Mouse (Mus musculus): ENCODE measurements at regions not wholly inside any gene's neighbourhood (a gene's known extent, or its start where the extent isn't known, plus 50 kb on each side); places are given as distances from the start of the nearest gene placed in this dataset.

GRCm38 (mm10) chr4:89621260-89621659, 58.0 kb upstream of the Dmrta1 start:
- WGBS (ENCODE audit: insufficient replicate concordance), result 50% methylated on average over 7 of the region's 7 CpGs
- no peaks in the 10 kb centered on the region for H3K36me3 ChIP-seq (ENCODE audit: control insufficient read depth, insufficient read depth, low read length)
- H3K27ac ChIP-seq (ENCODE audit: low read depth, low read length), result no peak overlapping the region
- no peaks in the 10 kb centered on the region for H3K9me3 ChIP-seq (replicated peaks; ENCODE audit: control insufficient read depth, low read length)
- no peaks in the 10 kb centered on the region for H3K4me1 ChIP-seq (ENCODE audit: control insufficient read depth, insufficient read depth, low read length)
- no peak for ATAC-seq (replicated peaks; ENCODE audit: insufficient number of reproducible peaks, low FRiP score, low TSS enrichment)
- H3K9ac ChIP-seq (ENCODE audit: low read depth, low read length), result no peak overlapping the region
- no peak overlapping the region for H3K4me2 ChIP-seq
- H3K27me3 ChIP-seq (ENCODE audit: control insufficient read depth, insufficient read depth, low read length), result no peaks in the 10 kb centered on the region
- H3K4me3 ChIP-seq (ENCODE audit: low read depth, low read length), result no peak overlapping the region

GRCm38 (mm10) chr4:89604721-89605120, 74.5 kb upstream of the Dmrta1 start:
- ATAC-seq (replicated peaks; ENCODE audit: insufficient number of reproducible peaks, low FRiP score, low TSS enrichment), result no peak
- no peak overlapping the region for H3K4me3 ChIP-seq (ENCODE audit: low read depth, low read length)

GRCm38 (mm10) chr4:89575529-89575928, 103.7 kb upstream of the Dmrta1 start:
- ATAC-seq (replicated peaks; ENCODE audit: insufficient number of reproducible peaks, low FRiP score, low TSS enrichment), result no peak
- WGBS (ENCODE audit: insufficient replicate concordance), result 18% methylated on average over 10 of the region's 10 CpGs

More at GRCm38 (mm10) chr4:89604721-89605120, 74.5 kb upstream of the Dmrta1 start:
- Histone ChIP-seq H3K9ac (ENCODE audit: low read depth, low read length) (no peak overlapping the region), H3K27me3 (ENCODE audit: control insufficient read depth, insufficient read depth, low read length) (no peaks in the 10 kb centered on the region), H3K27ac (ENCODE audit: low read depth, low read length) (no peak overlapping the region), H3K9me3 (replicated peaks; ENCODE audit: control insufficient read depth, low read length) (no peaks in the 10 kb centered on the region), H3K4me2 (no peak overlapping the region), H3K4me1 (ENCODE audit: control insufficient read depth, insufficient read depth, low read length) (no peaks in the 10 kb centered on the region), H3K36me3 (ENCODE audit: control insufficient read depth, insufficient read depth, low read length) (no peaks in the 10 kb centered on the region)
- WGBS (ENCODE audit: insufficient replicate concordance), result 41% methylated on average over 1 of the region's 1 CpGs

GRCm38 (mm10) chr4:89554711-89555466, 124.3 kb upstream of the Dmrta1 start:
- Histone ChIP-seq H3K27ac (ENCODE audit: low read depth, low read length) (no peak overlapping the region), H3K9ac (ENCODE audit: low read depth, low read length) (no peak overlapping the region), H3K27me3 (ENCODE audit: control insufficient read depth, insufficient read depth, low read length) (no peaks in the 10 kb centered on the region), H3K4me3 (ENCODE audit: low read depth, low read length) (no peak overlapping the region), H3K4me2 (no peak overlapping the region), H3K4me1 (ENCODE audit: control insufficient read depth, insufficient read depth, low read length) (no peaks in the 10 kb centered on the region), H3K36me3 (ENCODE audit: control insufficient read depth, insufficient read depth, low read length) (no peaks in the 10 kb centered on the region), H3K9me3 (replicated peaks; ENCODE audit: control insufficient read depth, low read length) (no peaks in the 10 kb centered on the region)
- WGBS (ENCODE audit: insufficient replicate concordance), result 68% methylated on average over 7 of the region's 7 CpGs
- no peak for ATAC-seq (replicated peaks; ENCODE audit: insufficient number of reproducible peaks, low FRiP score, low TSS enrichment)

More at GRCm38 (mm10) chr4:89575529-89575928, 103.7 kb upstream of the Dmrta1 start:
- Histone ChIP-seq H3K36me3 (ENCODE audit: control insufficient read depth, insufficient read depth, low read length) (no peaks in the 10 kb centered on the region), H3K4me1 (ENCODE audit: control insufficient read depth, insufficient read depth, low read length) (no peaks in the 10 kb centered on the region), H3K9me3 (replicated peaks; ENCODE audit: control insufficient read depth, low read length) (0 out of 2 replicates have a peak, but pooled peaks cover 2% of the 10 kb centered on the region), H3K9ac (ENCODE audit: low read depth, low read length) (no peak overlapping the region), H3K4me2 (no peak overlapping the region), H3K27ac (ENCODE audit: low read depth, low read length) (no peak overlapping the region), H3K27me3 (ENCODE audit: control insufficient read depth, insufficient read depth, low read length) (no peaks in the 10 kb centered on the region), H3K4me3 (ENCODE audit: low read depth, low read length) (no peak overlapping the region)

- Histone ChIP-seq H3K27me3 (ENCODE audit: control insufficient read depth, insufficient read depth, low read length) (no peaks in the 10 kb centered on the region), H3K27ac (ENCODE audit: low read depth, low read length) (no peak overlapping the region), H3K9me3 (replicated peaks; ENCODE audit: control insufficient read depth, low read length) (no peaks in the 10 kb centered on the region), H3K4me3 (ENCODE audit: low read depth, low read length) (no peak overlapping the region), H3K4me2 (no peak overlapping the region), H3K9ac (ENCODE audit: low read depth, low read length) (no peak overlapping the region), H3K4me1 (ENCODE audit: control insufficient read depth, insufficient read depth, low read length) (no peaks in the 10 kb centered on the region), H3K36me3 (ENCODE audit: control insufficient read depth, insufficient read depth, low read length) (no peaks in the 10 kb centered on the region)
- 74% methylated on average over 6 of the region's 6 CpGs for WGBS (ENCODE audit: insufficient replicate concordance)
- no peak for ATAC-seq (replicated peaks; ENCODE audit: insufficient number of reproducible peaks, low FRiP score, low TSS enrichment)
Measured at GRCm38 (mm10) chr4:89552556-89552955, 126.7 kb upstream of the Dmrta1 start.

- no peak overlapping the region for H3K27ac ChIP-seq (ENCODE audit: low read depth, low read length)
- no peak overlapping the region for H3K9ac ChIP-seq (ENCODE audit: low read depth, low read length)
- H3K27me3 ChIP-seq (ENCODE audit: control insufficient read depth, insufficient read depth, low read length), result no peaks in the 10 kb centered on the region
- ATAC-seq (replicated peaks; ENCODE audit: insufficient number of reproducible peaks, low FRiP score, low TSS enrichment), result no peak
- H3K4me2 ChIP-seq, result no peak overlapping the region
- no peaks in the 10 kb centered on the region for H3K4me1 ChIP-seq (ENCODE audit: control insufficient read depth, insufficient read depth, low read length)
- H3K9me3 ChIP-seq (replicated peaks; ENCODE audit: control insufficient read depth, low read length), result no peaks in the 10 kb centered on the region
- H3K36me3 ChIP-seq (ENCODE audit: control insufficient read depth, insufficient read depth, low read length), result no peaks in the 10 kb centered on the region
- WGBS (ENCODE audit: insufficient replicate concordance), result 73% methylated on average over 2 of the region's 2 CpGs
- H3K4me3 ChIP-seq (ENCODE audit: low read depth, low read length), result no peak overlapping the region
Measured at GRCm38 (mm10) chr4:89550515-89550914, 128.7 kb upstream of the Dmrta1 start.

GRCm38 (mm10) chr4:89532462-89532861, 146.8 kb upstream of the Dmrta1 start:
- Histone ChIP-seq H3K9ac (ENCODE audit: low read depth, low read length) (no peak overlapping the region), H3K27ac (ENCODE audit: low read depth, low read length) (no peak overlapping the region), H3K36me3 (ENCODE audit: control insufficient read depth, insufficient read depth, low read length) (no peaks in the 10 kb centered on the region), H3K9me3 (replicated peaks; ENCODE audit: control insufficient read depth, low read length) (no peaks in the 10 kb centered on the region), H3K4me3 (ENCODE audit: low read depth, low read length) (no peak overlapping the region), H3K4me1 (ENCODE audit: control insufficient read depth, insufficient read depth, low read length) (no peaks in the 10 kb centered on the region), H3K27me3 (ENCODE audit: control insufficient read depth, insufficient read depth, low read length) (no peaks in the 10 kb centered on the region), H3K4me2 (no peak overlapping the region)
- WGBS (ENCODE audit: insufficient replicate concordance), result 11% methylated on average over 4 of the region's 4 CpGs
- no peak for ATAC-seq (replicated peaks; ENCODE audit: insufficient number of reproducible peaks, low FRiP score, low TSS enrichment)

- 84% methylated on average over 5 of the region's 5 CpGs for WGBS (ENCODE audit: insufficient replicate concordance)
Measured at GRCm38 (mm10) chr4:89530050-89530911, 149.0 kb upstream of the Dmrta1 start.

More at GRCm38 (mm10) chr4:89530050-89530911, 149.0 kb upstream of the Dmrta1 start:
- no peaks in the 10 kb centered on the region for H3K4me1 ChIP-seq (ENCODE audit: control insufficient read depth, insufficient read depth, low read length)
- 0 out of 2 replicates have a peak, but pooled peaks cover 6% of the 10 kb centered on the region for H3K27me3 ChIP-seq (ENCODE audit: control insufficient read depth, insufficient read depth, low read length)
- no peak overlapping the region for H3K9ac ChIP-seq (ENCODE audit: low read depth, low read length)
- H3K4me2 ChIP-seq, result no peak overlapping the region
- H3K36me3 ChIP-seq (ENCODE audit: control insufficient read depth, insufficient read depth, low read length), result no peaks in the 10 kb centered on the region
- no peaks in the 10 kb centered on the region for H3K9me3 ChIP-seq (replicated peaks; ENCODE audit: control insufficient read depth, low read length)
- no peak for ATAC-seq (replicated peaks; ENCODE audit: insufficient number of reproducible peaks, low FRiP score, low TSS enrichment)
- H3K4me3 ChIP-seq (ENCODE audit: low read depth, low read length), result no peak overlapping the region
- H3K27ac ChIP-seq (ENCODE audit: low read depth, low read length), result no peak overlapping the region

Measured in heart, embryonic 11.5 days (tissue).